Mouse (Mus musculus) thymus, adult 2 months (tissue): ENCODE measurements at regions not wholly inside any gene's neighbourhood (a gene's known extent, or its start where the extent isn't known, plus 50 kb on each side); places are given as distances from the start of the nearest gene placed in this dataset.

ENCODE experiments used
- CTCF ChIP-seq: fragments of 200-500 bp; IDR thresholded peaks from 2 replicates; pipeline ENCODE4 v1.5.1; 2012; ENCODE audit warnings: mild to moderate bottlenecking, control low read depth, low read length, moderate library complexity, borderline replicate concordance; ENCODE audit not compliant: control insufficient read depth, poor library complexity, insufficient read depth; ENCODE audit errors: extremely low read depth
- POLR2A ChIP-seq: fragments of 200-500 bp; IDR thresholded peaks from 2 replicates; pipeline ENCODE4 v1.6.1; 2012; ENCODE audit warnings: mild to moderate bottlenecking, low read length, control low read depth, moderate library complexity; ENCODE audit not compliant: control insufficient read depth, poor library complexity, insufficient read depth; ENCODE audit errors: extremely low read depth

DNA sequence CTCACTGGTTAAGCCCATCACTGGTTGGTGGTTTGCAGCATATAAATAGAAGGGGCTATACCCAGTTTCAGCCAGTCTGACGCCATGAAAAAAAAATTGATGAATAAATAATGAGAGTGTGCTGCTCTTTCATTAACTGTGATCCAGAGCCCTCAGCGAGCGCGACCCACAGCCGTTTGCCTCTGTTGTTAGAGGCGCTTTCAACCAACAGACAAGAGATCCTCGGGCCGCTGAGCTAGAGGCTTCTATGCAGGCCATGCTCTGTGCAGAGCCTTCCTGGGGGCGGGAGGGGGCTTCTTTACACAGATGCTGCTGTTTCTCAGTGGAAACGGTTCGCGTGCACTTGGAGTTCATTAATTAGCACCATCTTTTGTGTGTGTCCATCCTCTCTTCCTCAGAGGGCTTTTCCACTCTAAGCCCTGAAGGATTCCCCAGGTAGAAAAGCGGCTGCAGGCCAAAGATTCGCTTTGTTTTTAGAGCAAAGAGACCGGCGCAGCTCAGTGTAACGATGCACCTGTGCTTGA lies 243.6 kb downstream of the Hs3st3b1 start:
- TF ChIP-seq CTCF (no peak), POLR2A (no peak)
